Mouse (Mus musculus) intestine, embryonic 16.5 days (tissue): ENCODE results near the gene Cryl1. TPM values are rescaled to one million over a fixed set of nuclear protein-coding genes. Genes with fewer than 3 reads are reported as not detected.
A peak's percentile ranks its signal among the peaks of the same experiment; 100 is the strongest.

Experiments
- ATAC-seq: fragments of 200-750 bp; cut with Nextera tagmentation; 2 replicates; pipeline ENCODE4 v1.8.0; 2017; ENCODE audit warnings: moderate TSS enrichment, moderate library complexity
- H3K27ac ChIP-seq: fragments of 300-500 bp; sonication (generic); 2 replicates; pipeline ENCODE4 v1.5.1; 2014; ENCODE audit warnings: mild to moderate bottlenecking, low read length
- H3K27me3 ChIP-seq: fragments of 300-500 bp; sonication (generic); replicated peaks from 2 replicates; pipeline ENCODE4 v1.6.1; 2014; ENCODE audit warnings: low read length, control low read depth, mixed read lengths; ENCODE audit not compliant: control insufficient read depth, insufficient read depth
- H3K36me3 ChIP-seq: fragments of 300-500 bp; sonication (generic); 2 replicates; pipeline ENCODE4 v1.6.1; 2014; ENCODE audit warnings: low read length, control low read depth; ENCODE audit not compliant: control insufficient read depth, insufficient read depth
- H3K4me1 ChIP-seq: fragments of 300-500 bp; sonication (generic); 2 replicates; pipeline ENCODE4 v1.6.1; 2014; ENCODE audit warnings: low read length, control low read depth, mixed read lengths; ENCODE audit not compliant: control insufficient read depth, insufficient read depth
- H3K4me2 ChIP-seq: fragments of 300-500 bp; sonication (generic); 2 replicates; pipeline ENCODE4 v1.6.1; 2014; ENCODE audit warnings: low read depth, low read length, control low read depth
- H3K4me3 ChIP-seq: fragments of 300-500 bp; sonication (generic); 2 replicates; pipeline ENCODE4 v1.5.1; 2014; ENCODE audit warnings: mild to moderate bottlenecking, low read length
- H3K9ac ChIP-seq: fragments of 300-500 bp; sonication (generic); 2 replicates; pipeline ENCODE4 v1.6.1; 2014; ENCODE audit warnings: low read depth, low read length
- H3K9me3 ChIP-seq: fragments of 300-500 bp; sonication (generic); 2 replicates; pipeline ENCODE4 v1.6.1; 2016; ENCODE audit warnings: low read length, control low read depth; ENCODE audit not compliant: control insufficient read depth
- WGBS: fragments of 180-500 bp; shearing (Covaris S2); extraction: QIAGEN DNeasy Blood & Tissue Kit; methylation state at CpG from one replicate; pipeline ENCODE4 v1.1.7; 2014; 5-methylcytosine and 5-hydroxymethylcytosine counted together
- polyA plus RNA-seq: library from polyadenylated mRNA; unstranded; fragments of >200 nt; fragmentation: Nextera tagmentation; extraction: Ambion mirVana; gene quantifications from 2 replicates; pipeline ENCODE4 v1.2.1, GENCODE M21; 2015

The Cryl1 gene
- 139 and 156 TPM in 2 replicates for polyA plus RNA-seq

DNA sequence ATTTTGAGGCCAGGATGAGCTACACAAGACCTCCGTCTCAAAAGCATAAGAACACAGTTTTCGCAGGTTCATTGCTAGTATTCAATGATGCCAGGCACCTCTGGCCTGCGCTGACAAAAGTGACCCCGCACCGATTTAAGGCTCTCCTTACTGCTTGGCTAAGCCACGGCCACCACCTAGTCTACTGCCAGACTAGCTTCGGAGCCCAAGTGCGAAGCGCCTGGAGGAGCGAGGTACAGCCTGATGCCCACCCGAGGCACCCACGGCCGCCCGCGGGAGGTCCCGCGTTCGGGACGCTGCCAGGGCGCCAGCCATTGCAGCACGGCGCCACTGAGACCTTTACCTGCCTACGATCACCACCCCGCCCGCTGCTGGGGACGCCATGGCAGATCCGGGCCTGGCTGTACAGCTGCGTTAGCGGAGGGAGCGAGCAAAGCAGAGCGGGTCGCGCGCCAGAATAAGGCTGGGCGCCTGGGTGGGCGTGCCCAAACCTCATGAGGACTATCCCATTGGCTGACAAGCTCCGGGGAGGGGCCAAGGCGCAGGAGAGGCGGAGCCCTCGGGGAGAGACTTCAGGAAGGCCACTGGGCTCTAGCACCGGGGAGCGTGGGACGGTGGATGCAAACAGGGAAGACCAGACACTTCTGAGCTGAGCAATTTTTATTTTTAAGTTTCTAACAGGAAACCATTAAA lies at the start of gene Cryl1:
Cryl1 (minus strand) TSS at position 465 of the 693 bp plus-strand sequence.
- Histone ChIP-seq H3K27ac (peak within 1 kb of the TSS; percentile 85), H3K4me2 (peak within 1 kb of the TSS; percentile 92), H3K4me3 (peak within 1 kb of the TSS; percentile 73), H3K27me3 (no peaks in the 10 kb centered on the region), H3K9ac (peak within 1 kb of the TSS; percentile 89), H3K4me1 (no peaks in the 10 kb centered on the region; the same call in 1 of the 2 replicates), H3K9me3 (no peaks in the 10 kb centered on the region), H3K36me3 (no peaks in the 10 kb centered on the region)
- 3% methylated on average over 43 of the region's 43 CpGs for WGBS
- ATAC-seq: peak; percentile 98

DNA sequence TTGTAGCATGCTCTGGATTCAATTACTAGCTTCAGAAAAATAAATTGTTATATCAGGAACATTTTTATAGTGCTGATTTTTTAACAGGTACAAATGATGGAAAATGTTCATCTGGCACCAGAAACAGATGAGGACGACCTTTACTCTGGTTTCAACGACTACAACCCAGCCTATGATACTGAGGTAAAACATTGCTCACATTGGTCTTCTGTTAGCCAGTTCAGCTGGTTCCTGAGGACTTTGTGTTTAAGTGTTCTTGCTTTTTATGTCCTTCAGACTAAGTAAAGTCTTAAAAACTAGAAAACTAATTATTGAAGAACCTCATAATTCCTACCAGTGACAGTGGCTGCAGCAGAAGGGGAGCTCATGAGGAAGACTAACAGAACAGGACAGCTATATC lies 32.1 kb upstream of the Cryl1 start:
- H3K4me1 ChIP-seq: no peaks in the 10 kb centered on the region
- H3K9me3 ChIP-seq: no peaks in the 10 kb centered on the region
- H3K9ac ChIP-seq: no peak overlapping the region
- no peak overlapping the region for H3K4me2 ChIP-seq
- H3K36me3 ChIP-seq: no peaks in the 10 kb centered on the region
- ATAC-seq: no peak
- no peak overlapping the region for H3K4me3 ChIP-seq
- no peaks in the 10 kb centered on the region for H3K27me3 ChIP-seq
- WGBS: 70% methylated on average over 2 of the region's 2 CpGs
- H3K27ac ChIP-seq: no peak overlapping the region

DNA sequence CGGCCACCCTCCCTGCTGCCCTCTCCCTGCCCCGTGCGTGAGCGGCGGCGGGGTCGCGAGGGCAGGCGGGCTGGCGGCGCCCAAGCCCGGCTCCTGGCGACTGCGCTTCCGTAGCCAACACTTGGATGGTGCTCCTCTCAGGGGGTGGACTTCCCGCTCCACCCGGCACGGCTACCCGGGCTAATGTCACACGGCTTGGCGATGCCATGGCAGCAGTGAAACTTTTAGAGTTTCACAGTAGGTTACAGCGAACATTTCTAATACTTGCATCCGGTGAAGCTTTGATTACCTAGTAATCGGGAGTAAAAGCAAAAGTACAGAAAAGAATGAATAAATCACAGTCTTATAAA lies 25.9 kb upstream of the Cryl1 start:
- Histone ChIP-seq H3K36me3 (no peaks in the 10 kb centered on the region), H3K4me3 (peak overlapping the region; percentile 99), H3K27ac (peak overlapping the region; percentile 51; the same call in 1 of the 2 replicates), H3K9ac (peak overlapping the region; percentile 86), H3K4me1 (no peaks in the 10 kb centered on the region), H3K9me3 (no peaks in the 10 kb centered on the region), H3K4me2 (peak overlapping the region; percentile 76), H3K27me3 (no peaks in the 10 kb centered on the region)
- ATAC-seq: peak; percentile 86
- under 1% methylated on average over 24 of the region's 24 CpGs for WGBS

DNA sequence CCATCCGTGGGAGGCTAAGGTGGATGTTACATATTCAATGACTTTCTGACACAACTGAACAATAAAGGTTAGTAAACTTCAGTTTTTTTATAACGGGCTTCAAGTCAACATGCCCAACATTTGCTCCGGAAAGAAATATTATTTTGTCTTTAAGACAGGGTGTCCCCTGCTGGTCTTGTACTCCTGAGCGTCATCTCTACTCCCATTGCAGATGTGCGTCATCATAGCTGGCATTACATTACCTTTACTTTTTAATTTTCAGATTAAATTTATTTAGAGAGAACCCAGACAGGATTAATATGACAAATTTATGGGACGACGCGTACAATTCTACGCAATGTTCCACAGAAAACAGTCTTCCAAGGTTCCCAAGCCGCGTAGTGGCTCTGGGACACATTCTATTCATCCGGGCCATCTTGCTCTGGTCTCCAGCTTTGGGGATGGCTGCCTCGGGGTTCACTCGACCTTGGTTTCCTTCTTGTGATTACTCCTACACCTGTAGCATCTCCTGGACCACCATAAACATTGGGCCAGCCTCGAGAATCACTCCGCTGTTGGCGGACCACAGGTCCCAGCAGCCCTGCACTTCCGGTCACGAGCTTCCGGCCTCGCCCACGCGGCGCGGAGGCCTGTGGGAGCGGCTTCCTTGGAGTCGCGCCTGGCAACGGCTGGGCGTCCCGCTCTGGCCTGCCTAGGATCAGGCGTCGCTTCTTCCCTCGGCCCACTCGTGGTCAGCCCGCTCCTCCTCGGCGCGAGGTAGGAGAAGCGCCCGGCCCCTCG lies 25.3 kb upstream of the Cryl1 start, which contains the start of gene Ift88:
Ift88 (plus strand) TSS at position 631 of the 780 bp plus-strand sequence.
- no peaks in the 10 kb centered on the region for H3K27me3 ChIP-seq
- H3K4me1 ChIP-seq: no peaks in the 10 kb centered on the region
- ATAC-seq: peak; percentile 100
- H3K36me3 ChIP-seq: no peaks in the 10 kb centered on the region
- peak within 1 kb of the TSS; percentile 51; the same call in 1 of the 2 replicates for H3K27ac ChIP-seq
- peak within 1 kb of the TSS; percentile 76 for H3K4me2 ChIP-seq
- peak within 1 kb of the TSS; percentile 86 for H3K9ac ChIP-seq
- 2% methylated on average over 42 of the region's 42 CpGs for WGBS
- peak within 1 kb of the TSS; percentile 99 for H3K4me3 ChIP-seq
- no peaks in the 10 kb centered on the region for H3K9me3 ChIP-seq

DNA sequence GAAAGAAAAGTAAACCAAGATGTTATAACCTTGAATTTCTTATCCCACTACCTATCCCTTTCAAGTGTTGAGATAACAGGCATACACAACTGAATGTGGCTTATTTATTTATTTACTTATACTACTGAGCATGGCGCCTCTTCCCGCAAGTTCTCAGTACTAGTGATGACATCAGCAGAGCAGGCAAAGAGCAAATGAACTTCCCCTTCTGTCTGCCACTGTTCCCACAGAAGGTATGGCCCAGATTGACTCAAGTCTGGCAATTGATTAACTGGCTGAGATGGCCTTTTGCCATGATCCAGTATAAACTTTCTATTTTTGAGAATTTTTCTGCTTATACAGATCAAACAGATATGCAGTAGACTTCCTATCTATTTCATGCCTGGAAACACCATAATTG lies 18.9 kb upstream of the Cryl1 start:
- WGBS: 84% methylated on average over 2 of the region's 2 CpGs
- Histone ChIP-seq H3K27ac (no peak overlapping the region), H3K36me3 (no peaks in the 10 kb centered on the region), H3K4me3 (no peak overlapping the region), H3K9ac (no peak overlapping the region), H3K4me2 (no peak overlapping the region), H3K27me3 (no peaks in the 10 kb centered on the region), H3K4me1 (no peaks in the 10 kb centered on the region; the same call in 1 of the 2 replicates), H3K9me3 (no peaks in the 10 kb centered on the region)
- no peak for ATAC-seq

DNA sequence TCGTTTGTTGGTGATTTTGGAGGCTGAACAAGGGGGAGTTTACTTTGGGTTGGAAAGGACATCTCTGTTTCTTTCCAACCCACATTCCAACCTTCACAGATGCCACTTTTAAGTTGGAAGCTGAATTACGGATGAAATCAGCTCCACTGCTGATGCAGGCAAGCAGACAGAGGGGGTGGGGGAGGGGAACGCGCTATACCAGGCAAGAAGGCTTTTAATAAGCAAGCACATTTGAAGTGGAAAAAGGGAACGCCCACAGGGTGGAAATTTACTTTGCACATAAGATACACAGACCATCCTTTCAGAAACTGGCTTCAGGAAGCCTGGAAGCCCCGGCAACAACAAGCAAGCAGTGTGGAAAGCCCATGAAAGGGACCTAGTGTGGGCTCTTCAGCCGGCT lies 13.8 kb upstream of the Cryl1 start:
- H3K4me2 ChIP-seq: no peak overlapping the region
- H3K27me3 ChIP-seq: no peaks in the 10 kb centered on the region
- ATAC-seq: no peak
- WGBS: 55% methylated on average over 7 of the region's 7 CpGs
- no peak overlapping the region for H3K27ac ChIP-seq
- H3K9me3 ChIP-seq: no peaks in the 10 kb centered on the region
- peaks cover 6% of the 10 kb centered on the region for H3K4me1 ChIP-seq
- no peak overlapping the region for H3K9ac ChIP-seq
- H3K4me3 ChIP-seq: no peak overlapping the region
- no peaks in the 10 kb centered on the region for H3K36me3 ChIP-seq

GRCm38 (mm10) chr14:57409106-57409505 lies 10.8 kb upstream of the Cryl1 start:
- Histone ChIP-seq H3K27ac (no peak overlapping the region), H3K4me2 (no peak overlapping the region), H3K4me1 (peaks cover 8% of the 10 kb centered on the region), H3K9me3 (no peaks in the 10 kb centered on the region), H3K27me3 (no peaks in the 10 kb centered on the region), H3K36me3 (no peaks in the 10 kb centered on the region), H3K4me3 (no peak overlapping the region), H3K9ac (no peak overlapping the region)
- 16% methylated on average over 6 of the region's 6 CpGs for WGBS
- ATAC-seq: no peak

DNA sequence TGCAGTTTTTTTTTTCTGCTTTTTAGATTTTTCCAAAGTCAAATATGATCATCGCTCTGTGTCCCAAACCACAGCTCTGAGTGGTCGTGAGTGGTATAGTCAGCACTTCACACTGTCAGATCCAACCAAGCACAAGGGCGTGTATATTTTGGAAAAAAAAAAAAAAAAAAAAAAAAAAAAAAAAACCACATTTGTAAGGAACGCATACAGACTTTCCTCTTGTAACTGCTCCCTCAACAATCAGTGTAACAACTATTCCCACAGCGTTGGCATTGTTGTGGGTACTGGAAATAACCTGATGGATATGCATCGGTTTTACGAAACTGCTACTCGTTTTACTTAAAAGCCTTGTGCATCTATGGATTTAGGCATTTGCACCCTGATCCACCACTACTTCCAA lies 9.8 kb upstream of the Cryl1 start:
- WGBS: 80% methylated on average over 8 of the region's 8 CpGs
- ATAC-seq: no peak

More for the DNA sequence above, 9.8 kb upstream of the Cryl1 start:
- H3K9me3 ChIP-seq: no peaks in the 10 kb centered on the region
- no peak overlapping the region for H3K4me3 ChIP-seq
- no peak overlapping the region for H3K9ac ChIP-seq
- peaks cover 8% of the 10 kb centered on the region for H3K4me1 ChIP-seq
- H3K27me3 ChIP-seq: no peaks in the 10 kb centered on the region
- no peaks in the 10 kb centered on the region for H3K36me3 ChIP-seq
- H3K27ac ChIP-seq: no peak overlapping the region
- H3K4me2 ChIP-seq: no peak overlapping the region
